Mouse (Mus musculus): ENCODE results near the gene Tmem45a.

Tmem45a gene

DNA sequence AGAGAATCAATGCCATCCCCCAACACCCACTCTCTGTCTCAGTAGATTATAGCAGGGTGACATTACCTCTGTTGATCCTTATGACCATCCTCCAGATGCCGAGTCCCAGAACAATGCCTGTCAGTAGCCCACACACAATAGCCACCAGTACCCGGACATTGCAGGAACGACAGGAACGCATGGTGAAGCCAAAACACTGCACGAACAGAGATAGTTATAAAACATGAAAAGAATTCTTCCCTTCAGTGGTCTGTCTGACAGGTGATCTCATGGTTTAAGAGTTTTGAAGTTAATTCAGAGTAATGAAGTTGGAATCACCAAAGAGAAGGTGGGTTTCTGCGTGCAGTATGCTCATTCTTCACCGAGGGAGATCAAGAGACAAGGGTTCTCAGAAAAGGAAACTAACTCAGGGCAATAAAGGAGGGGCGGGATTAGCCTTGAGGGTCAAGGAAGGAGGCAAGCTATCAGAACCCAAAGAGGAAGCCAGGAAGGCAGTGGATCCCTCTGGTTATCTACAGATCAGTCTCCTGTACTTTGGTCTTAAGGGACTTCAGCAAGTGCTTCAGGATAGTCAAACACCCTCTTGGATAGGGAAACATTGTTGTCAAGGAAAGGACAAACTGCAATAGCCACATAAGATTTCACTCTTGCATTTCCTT is 90.4 kb downstream of the Tmem45a start, which contains the start of gene Adgrg7:
Gene Adgrg7 (minus strand): TSS at position 375 of the 659 bp plus-strand sequence.
- no peak for DNase-seq

DNA sequence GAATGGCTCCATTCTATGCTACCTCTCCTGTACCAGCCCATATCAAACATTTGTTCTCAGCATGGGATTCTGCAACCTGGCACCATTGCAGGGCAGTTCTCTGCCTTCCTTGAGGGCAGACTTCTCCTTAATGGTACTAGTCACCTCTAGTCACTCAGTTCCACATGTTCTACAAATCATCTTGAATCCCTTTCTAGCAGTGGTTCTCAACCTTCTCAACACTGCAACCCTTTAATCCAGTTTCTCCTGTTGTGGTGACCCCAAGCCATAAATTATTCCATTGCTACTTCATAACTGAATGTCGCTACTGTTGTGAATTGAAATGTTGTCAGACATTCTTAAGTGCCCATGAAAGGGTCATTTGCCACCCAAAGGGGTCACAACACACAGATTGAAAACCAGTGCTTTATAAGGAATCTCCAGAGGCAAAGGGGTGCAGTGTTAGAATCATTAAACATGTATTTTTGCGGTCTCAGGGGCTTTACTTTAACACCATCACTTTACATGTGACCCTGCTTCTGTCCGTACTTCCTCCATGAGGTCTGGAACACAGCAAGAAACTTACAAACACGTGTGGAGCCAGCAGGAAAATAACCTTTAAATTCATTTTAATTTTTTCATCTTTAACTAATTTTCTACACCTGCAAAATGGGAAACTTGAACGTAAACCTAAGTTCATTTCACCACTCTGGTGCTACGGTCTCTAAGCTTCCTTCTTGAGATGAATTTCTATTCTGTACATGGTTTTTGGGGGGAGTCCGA is 91.4 kb downstream of the Tmem45a start:
- DNase-seq = no peak

DNA sequence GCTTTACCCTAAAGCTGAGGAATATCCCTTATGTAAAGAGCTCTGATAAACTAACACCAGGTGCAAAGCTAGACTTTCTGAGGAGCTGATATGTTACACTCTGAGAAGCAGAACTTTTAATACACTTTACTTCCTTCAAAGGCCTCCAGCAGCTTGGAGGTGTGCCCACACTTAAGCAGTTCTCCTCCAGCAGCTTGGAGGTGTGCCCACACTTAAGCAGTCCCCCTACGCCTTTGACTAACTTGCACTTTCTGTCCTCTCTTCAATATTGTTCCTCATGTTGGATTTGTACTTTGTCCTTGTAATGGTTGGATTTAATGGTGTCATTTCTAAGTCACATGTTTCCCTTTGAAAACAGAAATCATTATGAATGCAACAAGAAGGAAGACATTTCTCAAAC is 92.2 kb downstream of the Tmem45a start:
- no peak for DNase-seq

DNA sequence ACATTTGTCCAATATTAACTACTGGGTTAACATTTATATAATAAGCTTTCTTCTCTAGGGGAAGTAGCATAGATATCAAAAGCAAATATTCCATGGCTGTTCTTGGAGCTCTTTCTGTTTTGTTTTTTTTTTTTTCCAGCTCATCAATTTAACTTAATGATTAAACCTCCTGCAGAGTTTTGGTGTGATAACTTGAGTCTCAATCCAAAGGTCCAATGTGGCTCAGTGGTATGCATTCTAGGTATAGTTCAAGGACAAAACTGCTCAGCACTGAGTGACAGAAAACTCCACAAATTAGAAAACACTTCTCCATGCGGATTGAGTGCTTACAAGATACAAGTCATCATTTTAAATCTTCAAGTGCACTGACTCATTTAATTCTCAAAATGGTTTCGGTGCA is 100.0 kb downstream of the Tmem45a start:
- DNase-seq = no peak

DNA sequence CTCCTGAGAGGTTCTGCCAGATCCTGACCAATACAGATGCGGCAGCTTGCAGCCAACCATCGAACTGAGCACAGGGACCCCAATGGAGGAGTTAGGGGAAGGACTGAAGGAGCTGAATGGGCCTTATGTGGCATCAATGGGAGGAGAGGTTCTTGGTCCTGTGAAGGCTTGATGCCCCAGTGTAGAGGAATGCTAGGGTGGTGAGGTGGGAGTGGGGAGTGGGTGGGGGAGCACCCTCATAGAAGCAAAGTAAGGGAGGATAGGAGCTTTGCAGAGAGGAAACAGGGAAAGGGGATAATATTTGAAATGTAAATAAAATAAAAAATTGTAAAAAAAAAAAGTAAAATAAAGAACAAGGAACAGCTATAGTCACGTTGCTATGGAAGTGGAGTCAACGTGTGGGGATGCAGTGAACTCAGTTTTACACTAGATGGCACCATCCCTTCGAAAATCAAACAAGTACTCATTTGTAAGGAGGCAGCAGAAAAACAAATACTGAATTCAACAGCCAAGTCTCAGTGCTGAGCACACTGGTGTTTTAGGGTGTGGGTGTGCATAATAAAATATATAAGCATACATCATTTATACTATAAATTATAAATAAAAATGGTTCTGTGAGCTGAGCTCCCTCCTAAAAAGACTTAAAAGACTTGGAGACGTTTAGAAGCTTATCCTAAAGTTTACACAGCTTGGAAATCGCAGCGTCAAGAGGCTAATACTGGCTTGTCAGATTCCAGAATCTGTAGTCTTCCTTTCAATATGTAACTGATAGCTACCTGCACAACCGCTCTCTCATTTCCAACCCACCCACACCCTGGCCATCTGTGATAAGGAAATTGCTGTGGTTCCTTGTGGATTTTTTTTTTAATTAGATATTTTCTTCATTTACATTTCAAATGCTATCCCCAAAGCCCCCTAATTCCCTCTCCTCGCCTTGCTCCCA is 114.5 kb downstream of the Tmem45a start:
- DNase-seq = peak in 1 of 2 experiments; percentile 5
